Mouse (Mus musculus) urinary bladder, adult 2 months (tissue): ENCODE data around the gene Agps. TPM values are rescaled to one million over a fixed set of nuclear protein-coding genes. Genes with fewer than 3 reads are reported as not detected.
A peak's percentile ranks its signal among the peaks of the same experiment; 100 is the strongest.
"Not testable (repeated sequence)": the region's sequence is repeated elsewhere in the genome, so short reads cannot be mapped to it uniquely, and the experiment has no call there.

ENCODE experiments used
- DNase-seq: peaks from one replicate; pipeline ENCODE4 v3.0.0; 2022; ENCODE audit warnings: low spot score
- polyA plus RNA-seq: library from polyadenylated mRNA; depleted of rRNA; stranded (reverse); fragments of >200 nt; gene quantifications from 2 replicates; pipeline ENCODE4 v1.2.3, GENCODE M21; 2012

Agps gene
- polyA plus RNA-seq, 1 experiment = 9.3 TPM

- no peak for DNase-seq
Measured at GRCm38 (mm10) chr2:75929786-75930444, 97.9 kb downstream of the Agps start.

- DNase-seq = no peak
Measured at GRCm38 (mm10) chr2:75930941-75931340, 99.0 kb downstream of the Agps start.

GRCm38 (mm10) chr2:75933541-75933940, 101.6 kb downstream of the Agps start:
- DNase-seq = no peak

- DNase-seq = not testable (repeated sequence)
Measured at GRCm38 (mm10) chr2:75936685-75937084, 104.7 kb downstream of the Agps start.

GRCm38 (mm10) chr2:75937520-75938116, 105.6 kb downstream of the Agps start:
- DNase-seq = peak; percentile 22

GRCm38 (mm10) chr2:75938117-75939063, 106.4 kb downstream of the Agps start, which contains the start of gene Ttc30b:
Ttc30b (minus strand) TSS chr2:75938585.
- peak; percentile 59 for DNase-seq

GRCm38 (mm10) chr2:75950685-75951084, 118.7 kb downstream of the Agps start:
- no peak for DNase-seq

- DNase-seq = no peak
Measured at GRCm38 (mm10) chr2:75953320-75953719, 121.3 kb downstream of the Agps start.

GRCm38 (mm10) chr2:75955709-75956108, 123.7 kb downstream of the Agps start:
- DNase-seq = no peak

GRCm38 (mm10) chr2:75959183-75959849, 127.3 kb downstream of the Agps start:
- DNase-seq = no peak

- no peak for DNase-seq
Measured at GRCm38 (mm10) chr2:75959850-75960365, 127.9 kb downstream of the Agps start.

GRCm38 (mm10) chr2:75960366-75961330, 128.7 kb downstream of the Agps start:
- no peak for DNase-seq

GRCm38 (mm10) chr2:75963211-75963840, 131.3 kb downstream of the Agps start:
- no peak for DNase-seq

GRCm38 (mm10) chr2:75964051-75964450, 132.1 kb downstream of the Agps start:
- no peak for DNase-seq

- DNase-seq = no peak
Measured at GRCm38 (mm10) chr2:75964512-75964911, 132.5 kb downstream of the Agps start.

GRCm38 (mm10) chr2:75964972-75965371, 133.0 kb downstream of the Agps start:
- no peak for DNase-seq

- DNase-seq = no peak
Measured at GRCm38 (mm10) chr2:75974131-75974530, 142.2 kb downstream of the Agps start.

- not testable (repeated sequence) for DNase-seq
Measured at GRCm38 (mm10) chr2:75976070-75976469, 144.1 kb downstream of the Agps start.

- not testable (repeated sequence) for DNase-seq
Measured at GRCm38 (mm10) chr2:75977752-75978368, 145.9 kb downstream of the Agps start, which contains the start of gene Ttc30a2. Ttc30a2 (minus strand) TSS chr2:75978170.
